In genomic region chr19:26193664-26194063, GRCm38 (mm10) we compare ENCODE assay signal across 15 mouse cellular contexts.
A peak's percentile ranks its signal among the peaks of the same experiment; 100 is the strongest.
DNase-seq lines count a peak whose midpoint lies in the region; ATAC-seq and TF ChIP-seq lines count a peak whose summit lies in the region.
"Had no signal": no experiment of that assay in that cellular context is flagged by ENCODE, and none has a peak within 500 bp of the region (broad histone marks: within the 10 kb centered on the region; RNA-seq: fewer than 3 reads in every experiment).

No protein-coding gene starts in this region.

- TF ChIP-seq POLR2A in lung, adult 2 months (IDR thresholded peaks at IDR 0.05; ENCODE audit: borderline replicate concordance, extremely low read depth, low read depth, low read length) = no peak

- peak; percentile 52 for DNase-seq in hindbrain, embryonic 14.5 days (ENCODE audit: low spot score)
- peak; percentile 12 for DNase-seq in lung, embryonic 14.5 days
- DNase-seq in lung, adult 2 months = no peak
- peak; percentile 66 for DNase-seq in brain, adult 2 months (ENCODE audit: low read depth, low spot score)
- DNase-seq in mesoderm, embryonic 11.5 days (ENCODE audit: low read depth, low spot score) = peak; percentile 15
- no peak for DNase-seq in adrenal gland, postnatal 36 days
- DNase-seq in adipocyte (ENCODE audit: low spot score) = no peak
- DNase-seq: adrenal gland, postnatal 14 days; cerebellum, postnatal 36 days; kidney, postnatal 10 days; lung, postnatal 10 days; thymus, postnatal 25 days had no signal

- no peak for ATAC-seq in hindbrain, embryonic 14.5 days (ENCODE audit: low FRiP score)
- no peak for ATAC-seq in hindbrain, embryonic 12.5 days (ENCODE audit: low FRiP score)
- ATAC-seq in lung, embryonic 14.5 days (ENCODE audit: insufficient read depth) = no peak
- ATAC-seq: inflammation-experienced regulatory T-cells, adult 6 months had no signal

- H3K9ac ChIP-seq in hindbrain, embryonic 14.5 days = no peak overlapping the region
- H3K9ac ChIP-seq in hindbrain, embryonic 12.5 days = no peak overlapping the region
- H3K9ac ChIP-seq in lung, embryonic 14.5 days = no peak overlapping the region

- no peaks in the 10 kb centered on the region for H3K27me3 ChIP-seq in hindbrain, embryonic 14.5 days (ENCODE audit: control insufficient read depth, insufficient read depth, low read length)
- H3K27me3 ChIP-seq in hindbrain, embryonic 12.5 days = no peaks in the 10 kb centered on the region
- H3K27me3 ChIP-seq in lung, embryonic 14.5 days (ENCODE audit: insufficient read depth, low read length) = no peaks in the 10 kb centered on the region

- H3K9me3 ChIP-seq in hindbrain, embryonic 14.5 days (ENCODE audit: control insufficient read depth, low read length) = no peaks in the 10 kb centered on the region
- H3K9me3 ChIP-seq in hindbrain, embryonic 12.5 days (replicated peaks) = no peaks in the 10 kb centered on the region
- H3K9me3 ChIP-seq in lung, embryonic 14.5 days (ENCODE audit: low read depth, low read length) = no peaks in the 10 kb centered on the region
- H3K9me3 ChIP-seq: heart, embryonic 10.5 days had no signal

- no peaks in the 10 kb centered on the region for H3K4me1 ChIP-seq in hindbrain, embryonic 14.5 days (replicated peaks; ENCODE audit: control insufficient read depth, insufficient read depth, low read length)
- no peaks in the 10 kb centered on the region for H3K4me1 ChIP-seq in hindbrain, embryonic 12.5 days
- H3K4me1 ChIP-seq in lung, embryonic 14.5 days (ENCODE audit: insufficient read depth) = no peaks in the 10 kb centered on the region
- no peaks in the 10 kb centered on the region for H3K4me1 ChIP-seq in lung, adult 2 months (ENCODE audit: control insufficient read depth, insufficient read depth, low read length)
- H3K4me1 ChIP-seq: heart, embryonic 10.5 days had no signal

- H3K27ac ChIP-seq in hindbrain, embryonic 14.5 days = no peak overlapping the region
- no peak overlapping the region for H3K27ac ChIP-seq in hindbrain, embryonic 12.5 days
- no peak overlapping the region for H3K27ac ChIP-seq in lung, embryonic 14.5 days (ENCODE audit: low read depth)
- H3K27ac ChIP-seq: heart, embryonic 10.5 days had no signal

- H3K36me3 ChIP-seq in hindbrain, embryonic 14.5 days (replicated peaks; ENCODE audit: control insufficient read depth, insufficient read depth) = no peaks in the 10 kb centered on the region
- no peaks in the 10 kb centered on the region for H3K36me3 ChIP-seq in hindbrain, embryonic 12.5 days
- no peaks in the 10 kb centered on the region for H3K36me3 ChIP-seq in lung, embryonic 14.5 days (ENCODE audit: insufficient read depth)
- H3K36me3 ChIP-seq: heart, embryonic 10.5 days had no signal

- no peak overlapping the region for H3K4me2 ChIP-seq in hindbrain, embryonic 14.5 days (replicated peaks)
- H3K4me2 ChIP-seq in hindbrain, embryonic 12.5 days (replicated peaks) = no peak overlapping the region
- no peak overlapping the region for H3K4me2 ChIP-seq in lung, embryonic 14.5 days

- TF ChIP-seq CTCF in lung, embryonic 14.5 days (IDR thresholded peaks at IDR 0.05; ENCODE audit: low read depth) = peak; percentile 36
- TF ChIP-seq CTCF in lung, adult 2 months (IDR thresholded peaks at IDR 0.05; ENCODE audit: insufficient read depth, low read length) = no peak

- 74% methylated on average over 1 of the region's 1 CpGs for WGBS in hindbrain, embryonic 14.5 days
- WGBS in hindbrain, embryonic 12.5 days = 78% methylated on average over 1 of the region's 1 CpGs
- WGBS in lung, embryonic 14.5 days = 52% methylated on average over 1 of the region's 1 CpGs
- 65% methylated on average over 1 of the region's 1 CpGs for WGBS in lung, adult 2 months

- H3K4me3 ChIP-seq in hindbrain, embryonic 14.5 days (replicated peaks; ENCODE audit: low read length) = no peak overlapping the region
- no peak overlapping the region for H3K4me3 ChIP-seq in hindbrain, embryonic 12.5 days
- no peak overlapping the region for H3K4me3 ChIP-seq in lung, embryonic 14.5 days (ENCODE audit: low read depth, low read length)
- no peak overlapping the region for H3K4me3 ChIP-seq in lung, adult 2 months (replicated peaks; ENCODE audit: extremely low read depth, low read depth, low read length)
- H3K4me3 ChIP-seq: heart, embryonic 10.5 days had no signal

Comparison
In these comparisons a context has a peak if more than half of its experiments do, and no peak if none do; other contexts are left out.
1. DNase-seq: peak in hindbrain, embryonic 14.5 days (single experiment), lung, embryonic 14.5 days (single experiment), brain, adult 2 months (single experiment) and mesoderm, embryonic 11.5 days (single experiment); none in lung, adult 2 months (single experiment), adrenal gland, postnatal 36 days (0 of 2) and adipocyte (single experiment).